Mouse (Mus musculus): ENCODE data around the gene Alg9.

DNA sequence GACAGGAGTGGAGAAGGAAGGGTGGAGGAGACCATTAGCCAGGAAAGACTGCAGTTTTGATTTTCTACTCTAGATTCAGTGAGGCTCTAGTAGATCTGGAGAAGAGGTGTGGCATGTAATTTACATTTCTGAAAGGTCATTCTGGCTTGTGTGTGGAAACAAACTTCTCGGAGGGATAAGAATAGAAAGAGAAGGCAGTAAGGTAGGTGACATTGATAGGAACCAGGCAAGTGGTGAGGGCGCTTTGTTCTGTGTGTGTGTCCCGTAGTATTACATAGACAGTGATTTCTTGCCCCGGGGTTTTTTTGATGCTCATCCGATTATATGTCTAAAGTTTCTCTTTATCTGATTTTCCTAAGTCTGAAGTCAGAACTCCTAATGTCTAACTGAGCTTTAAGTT lies 90.1 kb downstream of the Alg9 start:
- no peak for TF ChIP-seq CTCF (conservative IDR thresholded peaks at IDR 0.05; ENCODE audit: low read length)
- TF ChIP-seq POU5F1 (IDR thresholded peaks at IDR 0.05; ENCODE audit: borderline replicate concordance, low read length): no peak
- TF ChIP-seq NANOG (IDR thresholded peaks at IDR 0.05; ENCODE audit: borderline replicate concordance, low read length): no peak

All from E14TG2a.4 (cell line).